Mouse (Mus musculus) hindbrain, embryonic 10.5 days (tissue): ENCODE data around the gene Nmrk2. TPM values are rescaled to one million over a fixed set of nuclear protein-coding genes. Genes with fewer than 3 reads are reported as not detected.
"Not testable (repeated sequence)": the region's sequence is repeated elsewhere in the genome, so short reads cannot be mapped to it uniquely, and the experiment has no call there.

Source experiments
- DNase-seq: peaks from one replicate; pipeline ENCODE4 v3.0.0-alpha.2; 2017; ENCODE audit warnings: low spot score
- H3K27ac ChIP-seq: fragments of 300-500 bp; sonication (generic); 2 replicates; pipeline ENCODE4 v1.5.1; 2016; ENCODE audit warnings: mild to moderate bottlenecking, moderate library complexity
- H3K27me3 ChIP-seq: fragments of 300-500 bp; sonication (generic); 2 replicates; pipeline ENCODE4 v1.6.1; 2016; ENCODE audit warnings: mild to moderate bottlenecking; ENCODE audit not compliant: poor library complexity, insufficient read depth, severe bottlenecking
- H3K36me3 ChIP-seq: fragments of 300-500 bp; sonication (generic); 2 replicates; pipeline ENCODE4 v1.6.1; 2016; ENCODE audit warnings: mild to moderate bottlenecking, moderate library complexity
- H3K4me1 ChIP-seq: fragments of 300-500 bp; sonication (generic); replicated peaks from 2 replicates; pipeline ENCODE4 v1.6.1; 2016; ENCODE audit warnings: mild to moderate bottlenecking
- H3K4me3 ChIP-seq: fragments of 300-500 bp; sonication (generic); 2 replicates; pipeline ENCODE4 v1.5.1; 2016; ENCODE audit warnings: mild to moderate bottlenecking, moderate library complexity
- H3K9me3 ChIP-seq: fragments of 300-500 bp; sonication (generic); 2 replicates; pipeline ENCODE4 v1.6.1; 2016; ENCODE audit warnings: mild to moderate bottlenecking, moderate library complexity
- WGBS: fragments of 180-500 bp; shearing (Covaris S2); methylation state at CpG from one replicate; pipeline ENCODE4 v1.1.7; 2016; 5-methylcytosine and 5-hydroxymethylcytosine counted together
- polyA plus RNA-seq: library from polyadenylated mRNA; unstranded; fragments of >200 nt; fragmentation: Nextera tagmentation; extraction: Ambion mirVana; gene quantifications from 2 replicates; pipeline ENCODE4 v1.2.1, GENCODE M21; 2016

The Nmrk2 gene
- polyA plus RNA-seq, 1 experiment from 2014 or later: not detected

- Histone ChIP-seq H3K36me3 (peaks cover 48% of the 10 kb centered on the region), H3K4me3 (peak overlapping the region; percentile 74; the same call in 1 of the 2 replicates), H3K27me3 (peaks cover 36% of the 10 kb centered on the region), H3K9me3 (no peaks in the 10 kb centered on the region), H3K27ac (no peak overlapping the region), H3K4me1 (peaks cover 42% of the 10 kb centered on the region)
- WGBS: 91% methylated on average over 18 of the region's 18 CpGs
- DNase-seq: no peak
Measured at GRCm38 (mm10) chr10:81191342-81191982, 10.4 kb downstream of the Nmrk2 start.

GRCm38 (mm10) chr10:81190912-81191321 is 10.9 kb downstream of the Nmrk2 start:
- Histone ChIP-seq H3K36me3 (peaks cover 50% of the 10 kb centered on the region), H3K27ac (no peak overlapping the region), H3K4me3 (0 out of 2 replicates have a peak overlapping the region, but pooled peaks have one; percentile 16), H3K27me3 (peaks cover 30% of the 10 kb centered on the region), H3K4me1 (peaks cover 42% of the 10 kb centered on the region), H3K9me3 (no peaks in the 10 kb centered on the region)
- 74% methylated on average over 6 of the region's 6 CpGs for WGBS
- no peak for DNase-seq

GRCm38 (mm10) chr10:81190236-81190911 is 11.5 kb downstream of the Nmrk2 start:
- WGBS: 72% methylated on average over 31 of the region's 31 CpGs
- H3K4me3 ChIP-seq: 0 out of 2 replicates have a peak overlapping the region, but pooled peaks have one; percentile 16

GRCm38 (mm10) chr10:81189821-81190220 is 12.0 kb downstream of the Nmrk2 start:
- H3K4me1 ChIP-seq: peaks cover 44% of the 10 kb centered on the region
- 77% methylated on average over 26 of the region's 26 CpGs for WGBS
- 0 out of 2 replicates have a peak overlapping the region, but pooled peaks have one; percentile 2 for H3K4me3 ChIP-seq
- H3K9me3 ChIP-seq: no peaks in the 10 kb centered on the region
- peaks cover 19% of the 10 kb centered on the region for H3K27me3 ChIP-seq
- no peak overlapping the region for H3K27ac ChIP-seq
- no peak for DNase-seq
- peaks cover 61% of the 10 kb centered on the region for H3K36me3 ChIP-seq

More at GRCm38 (mm10) chr10:81190236-81190911, 11.5 kb downstream of the Nmrk2 start:
- Histone ChIP-seq H3K27me3 (peaks cover 25% of the 10 kb centered on the region), H3K36me3 (peaks cover 55% of the 10 kb centered on the region), H3K27ac (no peak overlapping the region), H3K9me3 (no peaks in the 10 kb centered on the region), H3K4me1 (peaks cover 42% of the 10 kb centered on the region)
- no peak for DNase-seq

- peaks cover 76% of the 10 kb centered on the region for H3K36me3 ChIP-seq
- H3K4me1 ChIP-seq: peaks cover 39% of the 10 kb centered on the region
- 93% methylated on average over 9 of the region's 9 CpGs for WGBS
- H3K9me3 ChIP-seq: no peaks in the 10 kb centered on the region
- no peak for DNase-seq
- no peaks in the 10 kb centered on the region for H3K27me3 ChIP-seq
- H3K27ac ChIP-seq: no peak overlapping the region
- no peak overlapping the region; the same call in 1 of the 2 replicates for H3K4me3 ChIP-seq
Measured at GRCm38 (mm10) chr10:81187161-81187560, 14.7 kb downstream of the Nmrk2 start.

- Histone ChIP-seq H3K9me3 (no peaks in the 10 kb centered on the region), H3K4me1 (peaks cover 32% of the 10 kb centered on the region), H3K36me3 (peaks cover 82% of the 10 kb centered on the region), H3K27ac (0 out of 2 replicates have a peak overlapping the region, but pooled peaks have one; percentile 29), H3K27me3 (no peaks in the 10 kb centered on the region), H3K4me3 (peak overlapping the region; percentile 11; the same call in 1 of the 2 replicates)
- whole genome bisulfite sequencing: 66% methylated on average over 4 of the region's 4 CpGs
- DNase-seq: no peak
Measured at GRCm38 (mm10) chr10:81184765-81185164, 17.1 kb downstream of the Nmrk2 start.

- peak within 1 kb of the TSS; percentile 84 for H3K4me3 ChIP-seq
- peaks cover 40% of the 10 kb centered on the region for H3K4me1 ChIP-seq
- WGBS: 90% methylated on average over 5 of the region's 5 CpGs
- no peak for DNase-seq
- H3K36me3 ChIP-seq: peaks cover 85% of the 10 kb centered on the region
- peak within 1 kb of the TSS; percentile 91 for H3K27ac ChIP-seq
- H3K9me3 ChIP-seq: no peaks in the 10 kb centered on the region
- H3K27me3 ChIP-seq: no peaks in the 10 kb centered on the region
Measured at GRCm38 (mm10) chr10:81183805-81184204, 18.0 kb downstream of the Nmrk2 start, which contains the start of gene 4930442H23Rik. Gene 4930442H23Rik (minus strand): TSS chr10:81183849.

- 5% methylated on average over 53 of the region's 53 CpGs for WGBS
- peak within 1 kb of the TSS; percentile 91 for H3K27ac ChIP-seq
Measured at GRCm38 (mm10) chr10:81182336-81183333, 19.2 kb downstream of the Nmrk2 start, which contains the start of gene Dapk3. Gene Dapk3 (plus strand): TSS chr10:81183005.

GRCm38 (mm10) chr10:81181860-81182259 is 20.0 kb downstream of the Nmrk2 start:
- H3K9me3 ChIP-seq, H3K27ac ChIP-seq, H3K27me3 ChIP-seq, DNase-seq: not testable (repeated sequence)
- peaks cover 84% of the 10 kb centered on the region for H3K36me3 ChIP-seq
- peaks cover 56% of the 10 kb centered on the region for H3K4me1 ChIP-seq
- peak overlapping the region; percentile 84 for H3K4me3 ChIP-seq
- 82% methylated on average over 12 of the region's 12 CpGs for WGBS

More at GRCm38 (mm10) chr10:81182336-81183333, 19.2 kb downstream of the Nmrk2 start, which contains the start of gene Dapk3:
- no peaks in the 10 kb centered on the region for H3K27me3 ChIP-seq
- H3K4me3 ChIP-seq: peak within 1 kb of the TSS; percentile 84
- H3K4me1 ChIP-seq: peaks cover 52% of the 10 kb centered on the region
- no peaks in the 10 kb centered on the region for H3K9me3 ChIP-seq
- peak; percentile 99 for DNase-seq
- peaks cover 85% of the 10 kb centered on the region for H3K36me3 ChIP-seq

- H3K27me3 ChIP-seq: no peaks in the 10 kb centered on the region
- no peak for DNase-seq
- 0 out of 2 replicates have a peak overlapping the region, but pooled peaks have one; percentile 12 for H3K4me3 ChIP-seq
- 94% methylated on average over 13 of the region's 13 CpGs for WGBS
- H3K4me1 ChIP-seq: peaks cover 58% of the 10 kb centered on the region
- H3K36me3 ChIP-seq: peaks cover 77% of the 10 kb centered on the region
- no peak overlapping the region for H3K27ac ChIP-seq
- no peaks in the 10 kb centered on the region for H3K9me3 ChIP-seq
Measured at GRCm38 (mm10) chr10:81180946-81181345, 20.9 kb downstream of the Nmrk2 start.

- H3K27ac ChIP-seq: no peak overlapping the region
- DNase-seq: no peak
- peak overlapping the region; percentile 12; the same call in 1 of the 2 replicates for H3K4me3 ChIP-seq
- H3K36me3 ChIP-seq: peaks cover 65% of the 10 kb centered on the region
- peaks cover 65% of the 10 kb centered on the region for H3K4me1 ChIP-seq
- no peaks in the 10 kb centered on the region for H3K9me3 ChIP-seq
- 93% methylated on average over 32 of the region's 32 CpGs for WGBS
- no peaks in the 10 kb centered on the region for H3K27me3 ChIP-seq
Measured at GRCm38 (mm10) chr10:81179451-81180342, 22.2 kb downstream of the Nmrk2 start.
